Mouse (Mus musculus) heart, adult 2 months (tissue): ENCODE data around the gene Tbce. TPM values are rescaled to one million over a fixed set of nuclear protein-coding genes. Genes with fewer than 3 reads are reported as not detected.

Experiments
- DNase-seq, 2 experiments: peaks; one replicate each; pipeline ENCODE4 v3.0.0; 2021
- H3K27ac ChIP-seq: fragments of 200-600 bp; 2 replicates; pipeline ENCODE4 v1.8.1; 2022
- H3K27me3 ChIP-seq: fragments of 200-500 bp; 2 replicates; pipeline ENCODE4 v1.6.1; 2012; ENCODE audit warnings: mild to moderate bottlenecking, low read length, inconsistent platforms, mixed read lengths; ENCODE audit not compliant: control insufficient read depth, insufficient read depth
- H3K36me3 ChIP-seq: fragments of 200-500 bp; 2 replicates; pipeline ENCODE4 v1.6.1; 2012; ENCODE audit warnings: low read length, inconsistent platforms; ENCODE audit not compliant: control insufficient read depth, insufficient read depth
- H3K4me1 ChIP-seq: fragments of 200-500 bp; 2 replicates; pipeline ENCODE4 v1.6.1; 2011; ENCODE audit warnings: low read length; ENCODE audit not compliant: control insufficient read depth, insufficient read depth
- H3K4me3 ChIP-seq: fragments of 200-600 bp; 2 replicates; pipeline ENCODE4 v1.8.1; 2022
- H3K79me2 ChIP-seq: fragments of 200-500 bp; replicated peaks from 2 replicates; pipeline ENCODE4 v1.6.1; 2012; ENCODE audit warnings: mild to moderate bottlenecking, inconsistent platforms, low read length, moderate library complexity, mixed read lengths; ENCODE audit not compliant: control insufficient read depth, insufficient read depth
- H3K9ac ChIP-seq: fragments of 200-500 bp; 2 replicates; pipeline ENCODE4 v1.6.1; 2012; ENCODE audit warnings: low read depth, mild to moderate bottlenecking, control low read depth, inconsistent platforms, low read length, mixed read lengths
- CTCF ChIP-seq: fragments of 200-600 bp; IDR thresholded peaks from 2 replicates; pipeline ENCODE4 v1.8.1; 2022; ENCODE audit warnings: antibody characterized with exemption, mild to moderate bottlenecking, moderate library complexity
- EP300 ChIP-seq: fragments of 200-500 bp; IDR thresholded peaks from 2 replicates; pipeline ENCODE4 v1.6.1; 2011; ENCODE audit warnings: low read depth, low read length, control low read depth; ENCODE audit not compliant: insufficient read depth
- POLR2A ChIP-seq: fragments of 200-500 bp; IDR thresholded peaks from 2 replicates; pipeline ENCODE4 v1.6.1; 2011; ENCODE audit warnings: mild to moderate bottlenecking, low read depth, low read length, control low read depth; ENCODE audit not compliant: insufficient read depth
- WGBS: fragments of 180-500 bp; shearing (Covaris S2); methylation state at CpG from one replicate; pipeline ENCODE4 v1.1.7; 2018; 5-methylcytosine and 5-hydroxymethylcytosine counted together
- intact Hi-C: fragments of 180-260 bp; cut with DNase I; formaldehyde crosslinking; loops from one replicate; pipeline ENCODE4 v1.15.1; 2025
- polyA plus RNA-seq: library from polyadenylated mRNA; depleted of rRNA; stranded (reverse); fragments of >200 nt; gene quantifications from 2 replicates; pipeline ENCODE4 v1.2.3, GENCODE M21; 2012
- total RNA-seq, 2 experiments: library from RNA; stranded (reverse); gene quantifications; 2 replicates each; pipeline ENCODE4 v1.2.3; 2021

Tbce gene
- total and polyA plus RNA-seq, 3 experiments: 16.5 to 21.2 (median 20.4) TPM

DNA sequence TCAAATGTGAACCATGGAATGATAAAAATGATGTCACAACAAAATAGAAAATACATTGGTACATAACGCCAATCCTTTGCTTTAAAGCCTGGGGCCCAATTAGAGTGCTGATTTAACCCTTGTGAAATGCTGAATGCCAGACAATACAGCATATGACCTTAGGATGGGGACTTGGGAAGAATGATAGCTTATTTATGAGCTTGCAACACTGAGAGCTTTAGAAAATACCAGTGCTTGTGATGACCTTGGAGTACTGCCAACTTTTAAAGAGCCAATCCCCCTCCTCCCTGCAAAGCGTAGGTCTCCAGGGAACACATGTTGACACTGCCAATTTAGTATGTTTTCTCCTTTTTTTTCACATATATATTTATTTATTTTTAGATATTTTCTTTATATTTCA lies 36.7 kb downstream of the Tbce start:
- intact Hi-C loops: loop anchor here (5.0 kb wide), 1 partner anchor 175 kb away; no protein-coding TSS in a partner anchor
- Histone ChIP-seq H3K9ac (no peak overlapping the region), H3K36me3 (peaks cover 2% of the 10 kb centered on the region; the same call in 1 of the 2 replicates), H3K27me3 (no peaks in the 10 kb centered on the region), H3K27ac (no peak overlapping the region), H3K79me2 (no peaks in the 10 kb centered on the region), H3K4me3 (no peak overlapping the region), H3K4me1 (no peaks in the 10 kb centered on the region)
- TF ChIP-seq POLR2A (no peak), CTCF (no peak), EP300 (no peak)
- 73% methylated on average over 2 of the region's 2 CpGs for WGBS
- DNase-seq: no peak

DNA sequence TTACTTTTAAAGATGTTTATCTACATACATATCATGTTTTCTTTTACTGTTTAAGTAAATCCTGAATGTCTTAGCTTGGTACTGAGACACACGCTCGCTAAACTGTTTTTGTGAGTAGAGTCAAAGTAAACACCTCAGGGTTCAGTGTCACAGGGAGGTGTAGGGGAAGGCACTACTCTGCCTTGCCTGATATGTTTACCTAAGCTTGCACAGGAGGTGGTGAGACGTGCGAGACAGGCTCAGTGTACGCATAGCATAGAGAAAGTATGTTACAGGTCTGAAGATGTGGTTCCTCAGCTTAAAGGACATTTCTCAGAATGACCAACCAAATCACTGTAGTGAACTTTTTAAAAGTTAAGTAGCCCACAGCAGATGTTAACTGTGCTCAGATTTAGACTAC lies 42.0 kb downstream of the Tbce start:
- H3K9ac ChIP-seq: no peak overlapping the region
- no peaks in the 10 kb centered on the region for H3K27me3 ChIP-seq
- 87% methylated on average over 5 of the region's 5 CpGs for WGBS
- DNase-seq: no peak
- H3K79me2 ChIP-seq: no peaks in the 10 kb centered on the region
- H3K4me3 ChIP-seq: no peak overlapping the region
- H3K27ac ChIP-seq: no peak overlapping the region
- TF ChIP-seq CTCF (no peak), EP300 (no peak), POLR2A (no peak)
- H3K36me3 ChIP-seq: peaks cover 5% of the 10 kb centered on the region; the same call in 1 of the 2 replicates
- H3K4me1 ChIP-seq: no peaks in the 10 kb centered on the region
- intact Hi-C loops: no loop called here

DNA sequence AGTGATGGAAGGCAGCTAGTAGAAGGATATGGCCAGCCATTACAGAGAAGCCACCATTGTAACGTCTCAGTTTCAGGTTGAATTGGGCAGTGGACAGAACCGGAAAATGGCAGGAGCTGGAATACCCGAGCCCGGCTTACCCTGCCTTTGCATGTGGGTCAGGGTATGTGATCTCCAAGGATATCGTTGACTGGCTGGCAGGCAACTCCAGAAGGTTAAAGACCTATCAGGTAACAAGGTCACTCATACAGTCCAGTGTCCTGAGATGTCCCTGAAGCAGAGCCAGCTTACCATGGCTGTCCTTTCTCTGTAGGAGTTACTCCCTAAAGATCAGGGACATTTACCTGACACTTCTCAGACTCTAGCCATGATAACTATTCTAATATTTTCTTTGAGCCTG lies 44.4 kb downstream of the Tbce start:
- Histone ChIP-seq H3K36me3 (peaks cover 3% of the 10 kb centered on the region), H3K4me1 (no peaks in the 10 kb centered on the region), H3K79me2 (no peaks in the 10 kb centered on the region), H3K27ac (no peak overlapping the region), H3K4me3 (no peak overlapping the region), H3K27me3 (no peaks in the 10 kb centered on the region), H3K9ac (no peak overlapping the region)
- intact Hi-C loops: no loop called here
- TF ChIP-seq POLR2A (no peak), CTCF (no peak), EP300 (no peak)
- DNase-seq: no peak
- 78% methylated on average over 5 of the region's 5 CpGs for WGBS

DNA sequence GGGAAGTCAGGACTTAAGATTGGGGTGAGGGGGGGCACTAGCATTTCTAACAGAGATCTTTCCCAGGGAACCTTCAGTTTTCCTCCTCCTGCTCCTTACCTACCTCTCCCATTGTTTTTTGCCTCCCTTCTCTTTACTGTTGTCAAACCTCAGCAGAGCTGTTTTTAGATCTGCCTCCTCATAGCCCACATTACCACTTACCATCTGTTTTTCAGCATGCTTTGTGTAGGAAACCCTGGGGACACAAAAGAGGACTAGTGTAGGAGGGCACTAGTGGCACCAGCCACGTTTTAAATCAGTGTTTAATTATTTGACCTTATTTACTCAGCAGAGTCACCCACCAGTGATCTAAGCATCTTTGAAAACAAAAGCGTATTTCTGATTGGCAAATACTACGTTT lies 46.4 kb downstream of the Tbce start:
- no peaks in the 10 kb centered on the region for H3K4me1 ChIP-seq
- H3K27me3 ChIP-seq: no peaks in the 10 kb centered on the region
- H3K4me3 ChIP-seq: no peak overlapping the region
- 77% methylated on average over 3 of the region's 3 CpGs for WGBS
- H3K79me2 ChIP-seq: no peaks in the 10 kb centered on the region
- TF ChIP-seq EP300 (no peak), CTCF (no peak), POLR2A (no peak)
- H3K27ac ChIP-seq: no peak overlapping the region
- H3K36me3 ChIP-seq: peaks cover 3% of the 10 kb centered on the region
- DNase-seq: no peak
- intact Hi-C loops: loop anchor here (2.0 kb wide), 1 partner anchor 38 kb away; the partner anchor contains the start of gene B3galnt2
- no peak overlapping the region for H3K9ac ChIP-seq

DNA sequence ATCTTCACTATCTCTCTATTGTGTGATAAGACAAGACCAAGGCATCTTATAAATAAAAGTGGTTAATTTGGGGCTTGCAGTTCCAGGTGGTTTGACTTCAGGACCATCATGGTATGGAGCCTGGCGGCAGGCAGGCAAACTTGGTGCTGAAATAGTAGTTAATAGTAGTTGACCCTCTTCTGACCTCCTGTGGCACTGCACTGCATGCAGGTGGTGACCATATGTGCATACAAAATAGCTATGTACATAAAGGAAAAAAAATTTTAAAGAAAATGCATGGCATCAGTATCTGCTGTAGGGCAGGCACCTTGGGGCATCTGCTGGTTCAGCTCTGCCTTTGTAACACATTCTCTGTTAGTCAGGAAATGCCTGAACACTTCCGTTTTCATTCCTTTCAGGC lies 49.0 kb downstream of the Tbce start:
- H3K27ac ChIP-seq: no peak overlapping the region
- intact Hi-C loops: no loop called here
- no peaks in the 10 kb centered on the region for H3K27me3 ChIP-seq
- H3K36me3 ChIP-seq: peaks cover 3% of the 10 kb centered on the region
- H3K4me1 ChIP-seq: no peaks in the 10 kb centered on the region
- H3K4me3 ChIP-seq: no peak overlapping the region
- no peaks in the 10 kb centered on the region for H3K79me2 ChIP-seq
- no peak overlapping the region for H3K9ac ChIP-seq
- TF ChIP-seq CTCF (no peak), POLR2A (no peak), EP300 (no peak)
- DNase-seq: no peak
- 71% methylated on average over 2 of the region's 2 CpGs for WGBS

DNA sequence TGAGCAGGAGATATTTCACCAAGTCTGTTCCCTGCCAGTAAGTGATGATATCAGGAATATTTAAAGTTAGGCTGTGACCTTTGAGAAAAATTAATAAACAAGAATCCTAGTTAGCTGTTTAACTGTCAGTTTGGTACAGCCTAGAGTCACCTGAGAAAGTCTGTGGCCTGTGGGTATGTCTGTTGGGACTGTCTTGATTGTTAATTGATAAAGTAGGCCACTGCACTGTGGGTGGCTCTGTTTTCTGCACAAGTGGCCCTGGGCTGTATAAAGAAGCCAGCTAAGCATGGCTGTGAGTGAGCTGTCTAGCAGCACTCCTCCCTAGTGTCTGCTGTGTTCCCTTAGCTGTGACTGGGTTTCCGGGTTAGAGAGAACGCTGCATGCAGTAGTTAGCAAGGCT lies 50.3 kb downstream of the Tbce start:
- DNase-seq: no peak
- TF ChIP-seq EP300 (no peak), POLR2A (no peak), CTCF (no peak)
- Histone ChIP-seq H3K4me3 (no peak overlapping the region), H3K36me3 (no peaks in the 10 kb centered on the region; the same call in 1 of the 2 replicates), H3K27ac (no peak overlapping the region), H3K4me1 (no peaks in the 10 kb centered on the region), H3K79me2 (no peaks in the 10 kb centered on the region), H3K9ac (no peak overlapping the region), H3K27me3 (no peaks in the 10 kb centered on the region)
- intact Hi-C loops: no loop called here
- 98% methylated on average over 2 of the region's 2 CpGs for WGBS
